Mouse (Mus musculus) heart, postnatal 10 days (tissue): ENCODE results near the gene Tmem178. TPM values are rescaled to one million over a fixed set of nuclear protein-coding genes. Genes with fewer than 3 reads are reported as not detected.

Experiments used
- DNase-seq, 2 experiments: peaks; one replicate each; pipeline ENCODE4 v3.0.0; 2021
- intact Hi-C: fragments of 180-260 bp; cut with DNase I; formaldehyde crosslinking; loops from one replicate; pipeline ENCODE4 v1.15.1; 2025
- total RNA-seq, 2 experiments: library from RNA; stranded (reverse); gene quantifications; 2 replicates each; pipeline ENCODE4 v1.2.3; 2021

The Tmem178 gene
- total RNA-seq, 2 experiments from 2014 or later: 1.4 to 1.8 TPM

- peak; percentile 80 to 87 for DNase-seq
- intact Hi-C loops: loop anchor here (1.0 to 5.0 kb wide), 5 partner anchors 107 to 362 kb away; partner anchors contain the start of gene Map4k3
Observed at GRCm38 (mm10) chr17:80982412-80982787, 38.0 kb downstream of the Tmem178 start.

DNA sequence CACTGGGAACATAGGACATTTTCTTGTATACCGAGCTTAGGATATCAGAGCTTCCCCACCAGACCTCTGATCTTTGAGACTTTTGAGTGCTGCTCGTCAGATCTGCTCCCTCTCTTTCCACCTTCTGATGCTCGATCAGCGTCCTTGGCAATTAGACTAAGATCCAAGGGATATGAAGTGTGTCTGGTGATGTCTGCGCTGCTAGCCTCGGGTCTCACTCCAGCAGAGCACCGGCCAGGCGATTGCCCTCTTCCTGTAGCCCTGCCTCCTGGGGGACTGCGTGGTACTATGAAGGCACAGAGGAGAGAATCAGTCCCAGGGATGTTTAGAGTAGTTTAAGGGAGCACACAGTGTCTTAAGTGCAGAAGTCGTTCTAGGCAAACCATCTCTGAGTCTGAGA, 38.5 kb downstream of the Tmem178 start:
- intact Hi-C loops: loop anchor here (1.0 to 5.0 kb wide), 5 partner anchors 108 to 362 kb away; partner anchors contain the start of gene Map4k3
- DNase-seq: no peak

DNA sequence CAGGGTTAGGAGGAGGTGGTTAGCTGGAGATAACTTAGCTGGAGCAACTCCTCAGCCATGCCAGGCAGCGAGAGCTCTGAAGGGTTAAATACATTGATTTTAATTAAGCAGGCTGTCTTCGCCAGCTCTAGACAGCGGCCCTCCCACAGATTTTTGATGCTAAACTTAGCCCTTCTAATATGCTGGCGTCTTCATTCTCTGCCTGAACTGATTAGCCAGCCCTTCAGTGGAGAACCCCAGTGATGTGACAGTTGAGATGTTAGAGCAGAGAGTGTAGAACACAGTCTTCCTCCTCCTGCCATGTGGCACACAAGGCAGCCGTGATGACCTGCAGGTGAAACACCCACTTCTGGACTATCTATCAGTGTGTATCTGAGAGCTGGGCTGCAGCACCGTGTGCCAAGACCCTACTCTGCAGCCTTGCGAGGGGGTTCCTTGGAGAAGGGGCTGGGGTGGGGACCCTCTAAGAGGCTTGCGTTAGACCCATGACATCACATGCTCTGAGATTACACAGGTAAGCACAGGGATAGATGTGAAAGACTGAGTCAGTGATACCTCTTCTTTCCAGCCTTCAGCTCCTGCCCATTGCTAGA, 47.2 kb downstream of the Tmem178 start:
- intact Hi-C loops: no loop called here
- DNase-seq: no peak

GRCm38 (mm10) chr17:80997226-80997625, 52.8 kb downstream of the Tmem178 start:
- no peak for DNase-seq
- intact Hi-C loops: no loop called here

DNA sequence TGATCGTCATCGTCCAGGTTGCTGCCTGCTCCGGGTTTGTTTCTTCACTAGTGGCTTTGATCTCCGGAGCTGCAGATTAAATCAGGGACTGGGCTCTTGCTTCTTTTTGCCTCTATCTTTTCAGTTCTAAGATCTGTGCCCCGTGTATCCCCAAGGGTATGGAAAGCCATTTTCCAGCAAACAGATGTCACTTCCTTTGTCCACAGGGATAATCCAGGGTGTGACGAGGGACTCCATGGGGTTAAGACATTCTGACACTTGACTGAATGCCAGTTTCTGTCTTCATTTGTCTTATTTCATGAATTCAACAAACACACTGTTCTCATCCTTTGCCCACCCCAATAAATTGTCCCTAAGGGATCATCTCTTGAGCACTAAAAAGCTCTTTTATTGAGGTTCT, 54.5 kb downstream of the Tmem178 start:
- DNase-seq: no peak
- intact Hi-C loops: no loop called here

DNA sequence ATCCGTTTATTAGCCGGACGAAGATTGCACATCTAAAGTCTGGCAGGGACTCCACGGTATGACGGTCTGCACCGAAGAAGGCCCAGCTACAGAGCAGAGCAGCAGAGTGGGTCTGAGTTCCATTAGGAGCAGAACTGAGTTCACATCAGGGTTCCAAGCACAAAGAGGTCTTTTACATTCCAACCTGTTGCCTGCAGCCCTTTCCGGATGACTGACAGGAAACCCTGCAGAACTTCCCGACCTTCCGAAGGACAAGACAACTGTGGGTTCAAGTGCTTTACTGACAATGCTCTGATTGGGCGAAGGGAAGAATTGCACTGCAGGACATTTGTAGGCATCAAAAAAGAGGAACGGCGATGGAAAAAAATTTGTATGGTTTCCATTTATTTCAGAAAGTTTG, 56.6 kb downstream of the Tmem178 start:
- intact Hi-C loops: no loop called here
- no peak for DNase-seq

DNA sequence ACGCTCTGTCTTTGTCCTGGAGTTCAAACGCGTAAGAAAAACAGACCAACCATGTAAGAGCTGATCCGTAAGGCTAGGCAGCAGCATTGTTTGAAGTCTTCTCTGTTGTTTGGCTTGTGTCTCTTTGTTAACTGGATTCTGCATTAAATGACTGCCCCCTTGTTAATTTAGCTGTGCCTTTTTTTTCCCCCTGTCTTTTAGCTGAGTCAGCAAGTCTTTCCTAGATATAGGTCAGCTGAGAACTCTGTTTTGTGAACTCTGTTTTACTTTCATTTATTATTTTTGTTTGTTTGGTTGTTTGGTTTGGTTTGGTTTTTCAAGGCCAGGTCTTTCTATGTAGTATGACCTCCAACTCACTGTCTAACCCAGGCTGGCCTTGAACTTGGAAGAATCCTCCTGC, 57.2 kb downstream of the Tmem178 start:
- DNase-seq: no peak
- intact Hi-C loops: no loop called here

GRCm38 (mm10) chr17:81002130-81002529, 57.7 kb downstream of the Tmem178 start:
- no peak for DNase-seq
- intact Hi-C loops: no loop called here

- intact Hi-C loops: no loop called here
- no peak for DNase-seq
Observed at GRCm38 (mm10) chr17:81004454-81004853, 60.0 kb downstream of the Tmem178 start.

DNA sequence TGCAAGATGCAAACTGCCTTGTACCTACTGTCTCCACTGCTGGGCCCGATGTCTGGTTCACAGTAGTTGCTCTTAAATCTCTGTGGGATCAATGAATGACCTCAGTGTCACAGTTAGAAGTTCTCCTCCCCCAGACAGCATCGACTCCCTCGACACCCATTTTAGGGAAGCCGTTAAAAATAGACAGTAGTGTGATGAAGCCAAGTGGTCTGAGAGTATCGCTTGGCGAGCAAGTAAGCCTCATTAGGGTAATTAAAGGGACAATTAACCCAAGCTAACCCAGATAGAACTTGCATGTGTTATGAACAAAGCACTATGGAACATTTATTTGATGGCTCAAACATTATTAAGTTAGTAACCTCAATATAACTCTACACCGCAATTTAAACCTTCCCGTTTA, 60.9 kb downstream of the Tmem178 start:
- intact Hi-C loops: no loop called here
- DNase-seq: peak in 1 of 2 experiments; percentile 8

GRCm38 (mm10) chr17:81009112-81009511, 64.7 kb downstream of the Tmem178 start:
- intact Hi-C loops: no loop called here

DNA sequence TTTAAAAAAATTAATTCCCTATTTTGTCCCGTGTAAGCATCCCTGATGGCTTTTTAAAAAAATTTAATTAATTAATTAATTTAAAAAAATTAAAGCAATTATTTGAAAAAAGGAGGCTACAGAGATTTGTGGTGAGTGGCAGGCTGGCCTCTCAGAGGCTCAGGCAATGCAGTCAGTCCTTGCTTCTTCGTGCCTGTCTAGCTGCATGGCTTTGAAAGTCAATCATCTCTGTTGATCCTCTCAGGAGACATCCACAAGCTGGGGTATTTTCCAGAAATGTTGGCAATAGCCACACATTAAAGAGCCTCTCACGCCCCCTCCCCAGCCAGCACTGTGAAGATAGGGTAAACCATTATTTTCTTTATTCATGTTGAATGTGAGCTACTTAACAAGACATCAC, 65.8 kb downstream of the Tmem178 start:
- intact Hi-C loops: loop anchor here (10.0 kb wide), 1 partner anchor 385 kb away; no protein-coding TSS in a partner anchor
- no peak for DNase-seq

More at GRCm38 (mm10) chr17:81009112-81009511, 64.7 kb downstream of the Tmem178 start:
- no peak for DNase-seq

DNA sequence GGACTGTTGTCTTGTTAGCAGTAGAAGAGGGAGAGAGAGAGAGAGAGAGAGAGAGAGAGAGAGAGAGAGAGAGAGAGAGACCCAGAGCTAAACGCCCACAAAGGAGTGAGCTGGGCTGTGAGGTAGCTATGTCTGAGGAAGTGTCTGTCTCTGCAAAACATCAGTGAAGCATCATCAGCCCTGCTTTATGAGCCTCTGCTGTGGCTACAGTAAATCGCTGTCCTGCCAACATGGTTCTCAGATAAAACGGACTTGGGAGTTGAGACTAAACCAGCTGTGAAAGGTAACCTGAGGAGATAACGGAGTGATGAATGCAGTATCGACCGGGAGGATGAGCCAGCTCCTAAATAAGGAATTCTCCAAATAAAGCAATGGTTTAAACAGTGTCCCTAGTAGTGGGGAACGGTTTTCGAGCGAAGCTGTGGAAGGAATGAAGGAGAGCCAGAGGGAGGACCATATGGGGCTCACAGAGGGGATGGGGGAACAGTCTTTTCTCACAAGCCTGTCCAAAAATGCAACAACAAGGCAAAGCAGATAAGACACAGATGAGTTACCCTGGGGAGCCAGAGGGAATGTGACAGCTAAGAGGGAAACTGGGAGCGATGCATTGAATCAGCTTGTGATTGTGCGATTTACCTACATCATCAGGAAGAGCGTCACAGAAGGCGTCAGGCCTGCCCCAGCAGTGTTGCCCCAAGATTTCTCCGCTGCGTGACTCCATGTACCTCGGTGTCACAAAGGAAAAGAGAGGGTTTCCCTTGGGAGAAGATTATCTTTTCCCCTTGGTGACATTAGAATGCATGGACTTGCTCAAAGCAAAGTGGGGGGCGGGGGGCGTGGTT, 66.6 kb downstream of the Tmem178 start:
- intact Hi-C loops: loop anchor here (10.0 kb wide), 1 partner anchor 386 kb away; no protein-coding TSS in a partner anchor
- DNase-seq: no peak

DNA sequence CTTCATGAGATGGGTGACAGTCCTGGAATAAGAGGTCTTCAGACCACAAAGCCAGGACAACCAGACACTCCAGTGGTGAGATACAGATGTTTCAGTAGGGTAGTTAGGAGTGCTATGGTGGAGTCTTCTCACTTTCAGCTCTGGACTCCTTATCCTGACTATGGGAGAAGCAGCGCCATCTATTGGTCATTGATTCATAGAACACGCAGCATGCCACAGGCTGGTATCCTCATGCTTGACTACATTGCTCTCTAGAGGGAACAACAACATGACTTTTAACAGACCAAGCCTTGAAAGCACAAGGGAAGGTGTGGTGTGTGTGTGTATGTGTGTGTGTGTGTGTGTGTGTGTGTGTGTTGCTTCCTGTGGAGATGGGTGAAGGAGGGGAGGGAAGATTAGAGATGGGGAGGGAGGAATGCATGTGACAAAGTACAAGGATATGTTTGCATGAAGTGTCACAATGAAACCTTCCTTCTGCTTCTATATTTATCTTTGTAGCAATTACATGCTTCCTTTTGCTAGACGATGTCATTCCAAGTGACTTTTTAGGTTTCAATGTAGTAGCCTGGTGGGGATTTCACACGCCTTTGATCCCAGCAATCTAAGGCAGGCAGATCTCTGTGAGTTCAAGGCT, 71.5 kb downstream of the Tmem178 start:
- intact Hi-C loops: loop anchor here (5.0 to 10.0 kb wide), 3 partner anchors 144 to 391 kb away; no protein-coding TSS in a partner anchor
- peak; percentile 65 to 76 for DNase-seq

DNA sequence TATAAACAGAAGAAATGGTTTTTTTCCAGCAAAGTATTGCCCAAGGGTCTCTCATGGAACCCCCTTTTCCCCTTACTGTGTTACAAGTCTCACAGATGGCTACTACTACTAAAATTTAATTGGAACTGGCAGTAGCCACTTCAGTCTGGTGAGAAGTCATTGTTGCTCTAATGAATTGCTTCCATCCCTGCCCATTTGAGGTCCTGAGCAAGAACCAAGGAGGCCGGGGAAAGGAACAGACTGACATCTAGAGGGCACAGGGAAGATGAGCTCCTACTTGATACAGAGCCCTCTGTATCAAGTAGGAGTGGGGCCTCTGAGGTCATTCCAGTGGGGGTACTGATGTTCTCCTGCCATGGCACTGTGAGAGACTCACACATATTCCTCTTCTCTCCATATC, 72.7 kb downstream of the Tmem178 start:
- DNase-seq: no peak
- intact Hi-C loops: loop anchor here (5.0 to 10.0 kb wide), 3 partner anchors 145 to 392 kb away; no protein-coding TSS in a partner anchor

DNA sequence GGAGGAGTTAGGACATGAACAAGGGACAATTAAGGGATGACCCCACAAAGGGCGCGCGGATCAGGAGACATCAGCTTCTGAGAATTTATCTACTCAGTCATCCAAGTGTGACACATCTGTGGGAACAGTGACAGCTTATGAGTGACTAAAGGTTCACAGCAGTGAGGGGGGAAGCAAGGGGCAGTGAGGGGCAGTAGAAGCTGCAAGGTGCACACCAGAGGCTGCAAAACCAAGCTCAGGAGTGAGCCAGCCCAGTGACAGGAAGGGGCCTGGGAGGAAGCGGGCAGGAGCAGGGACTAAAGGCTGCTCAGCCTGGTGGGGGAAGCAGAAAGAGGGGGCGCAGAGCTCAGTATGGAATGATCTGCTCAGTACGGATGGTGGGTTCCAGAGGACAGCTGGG, 82.9 kb downstream of the Tmem178 start:
- intact Hi-C loops: no loop called here

DNA sequence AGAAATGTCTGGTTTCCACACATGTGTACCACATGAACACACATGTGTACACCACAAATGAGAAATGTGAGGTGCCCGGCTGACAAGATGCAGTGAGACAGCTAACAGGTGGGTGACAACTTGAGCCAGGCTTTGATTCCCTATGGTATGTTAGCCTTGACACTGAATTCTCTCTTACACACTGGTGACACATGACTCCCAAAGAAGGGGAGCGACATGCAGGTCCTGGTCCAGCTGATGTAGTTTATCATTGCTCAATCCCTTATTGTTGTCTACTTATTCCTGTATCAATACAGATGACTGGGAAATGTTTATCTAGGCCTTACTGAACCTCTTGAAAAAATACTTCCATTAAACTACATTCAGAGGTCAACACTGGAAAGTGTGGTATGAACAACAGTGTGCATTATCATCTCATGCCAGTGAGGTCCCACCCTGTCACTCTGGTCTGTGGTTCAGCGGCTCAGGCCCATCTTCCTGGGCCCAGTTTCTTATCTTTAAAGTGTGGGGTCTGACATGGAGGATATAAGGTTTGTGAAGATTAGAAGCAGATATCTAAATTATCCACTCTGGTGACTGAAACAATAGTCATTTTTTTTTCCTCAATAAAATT, 87.5 kb downstream of the Tmem178 start:
- no peak for DNase-seq
- intact Hi-C loops: no loop called here

More for the DNA sequence above, 82.9 kb downstream of the Tmem178 start:
- no peak for DNase-seq

- intact Hi-C loops: no loop called here
- DNase-seq: no peak
Observed at GRCm38 (mm10) chr17:81032957-81033356, 88.5 kb downstream of the Tmem178 start.

DNA sequence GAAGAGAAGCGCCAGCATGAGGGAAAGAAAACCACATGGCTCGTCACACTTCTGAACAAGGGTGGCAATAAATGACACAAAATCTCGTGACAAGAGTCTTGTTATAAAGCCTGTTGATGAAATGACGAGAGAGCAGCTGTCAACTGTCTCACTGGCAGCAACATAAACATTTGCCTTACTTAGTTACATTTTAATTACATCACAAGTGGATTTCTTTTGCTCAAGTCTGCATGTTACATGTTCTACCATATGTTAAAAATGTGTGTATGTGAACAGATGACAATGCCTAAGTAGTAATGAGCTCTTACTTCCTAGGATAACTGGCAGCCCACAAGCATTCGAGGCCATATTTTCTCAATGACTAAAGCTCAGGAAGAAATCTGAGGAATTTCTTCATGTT, 90.9 kb downstream of the Tmem178 start:
- DNase-seq: no peak
- intact Hi-C loops: no loop called here

DNA sequence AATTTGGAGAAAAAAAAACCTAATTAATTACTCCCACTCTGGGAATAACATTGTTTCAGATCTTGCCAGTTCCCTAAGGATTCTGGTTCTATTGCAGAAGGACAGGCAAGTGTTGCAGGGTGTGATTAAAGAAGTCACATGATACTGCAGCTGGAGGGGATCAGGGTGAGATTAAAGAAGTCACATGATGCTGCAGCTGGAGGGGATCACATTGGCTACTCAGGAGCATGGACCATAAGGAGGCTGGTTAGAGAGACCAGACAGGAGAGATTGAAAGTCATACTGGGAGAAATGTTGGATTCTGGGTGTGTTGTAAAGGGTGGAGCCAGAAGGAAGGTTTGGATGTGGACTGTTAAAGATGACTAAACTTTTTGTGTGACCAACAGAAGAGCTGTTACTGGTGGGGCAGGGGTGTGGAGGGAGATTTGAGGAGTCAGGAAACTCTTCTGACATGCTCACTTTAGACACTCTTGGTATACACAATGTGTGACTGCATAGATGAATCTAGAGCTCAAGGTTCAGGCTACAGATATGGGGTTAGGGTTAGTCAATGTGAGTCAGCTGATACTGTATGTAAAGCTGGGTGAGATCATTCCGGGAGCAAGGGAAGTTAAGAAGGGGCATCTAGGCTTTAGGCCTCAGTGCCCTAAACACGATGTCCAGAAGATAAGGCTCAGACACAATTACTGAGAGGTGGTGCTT, 94.4 kb downstream of the Tmem178 start:
- DNase-seq: no peak
- intact Hi-C loops: no loop called here
